Mouse (Mus musculus): ENCODE measurements at regions not wholly inside any gene's neighbourhood (a gene's known extent, or its start where the extent isn't known, plus 50 kb on each side); places are given as distances from the start of the nearest gene placed in this dataset.
"Not testable (repeated sequence)": the region's sequence is repeated elsewhere in the genome, so short reads cannot be mapped to it uniquely, and the experiment has no call there.

- no peak for DNase-seq (ENCODE audit: low read depth)
Measured at GRCm38 (mm10) chr1:35869381-35870143, 198.6 kb upstream of the Hs6st1 start.

- DNase-seq (ENCODE audit: low read depth), result no peak
Measured at GRCm38 (mm10) chr1:35870144-35870827, 197.9 kb upstream of the Hs6st1 start.

GRCm38 (mm10) chr1:35873038-35873437, 195.2 kb upstream of the Hs6st1 start:
- DNase-seq (ENCODE audit: low read depth), result no peak

- DNase-seq (ENCODE audit: low read depth), result no peak
Measured at GRCm38 (mm10) chr1:35875210-35875811, 192.9 kb upstream of the Hs6st1 start.

- DNase-seq (ENCODE audit: low read depth), result no peak
Measured at GRCm38 (mm10) chr1:35878426-35878825, 189.8 kb upstream of the Hs6st1 start.

GRCm38 (mm10) chr1:35879388-35880093, 188.7 kb upstream of the Hs6st1 start:
- DNase-seq (ENCODE audit: low read depth), result no peak

- DNase-seq (ENCODE audit: low read depth), result no peak
Measured at GRCm38 (mm10) chr1:35880562-35881265, 187.5 kb upstream of the Hs6st1 start.

GRCm38 (mm10) chr1:35881521-35881920, 186.7 kb upstream of the Hs6st1 start:
- no peak for DNase-seq (ENCODE audit: low read depth)

- no peak for DNase-seq (ENCODE audit: low read depth)
Measured at GRCm38 (mm10) chr1:35882101-35882500, 186.1 kb upstream of the Hs6st1 start.

- no peak for DNase-seq (ENCODE audit: low read depth)
Measured at GRCm38 (mm10) chr1:35889731-35890499, 178.3 kb upstream of the Hs6st1 start.

- DNase-seq (ENCODE audit: low read depth), result peak; percentile 61
Measured at GRCm38 (mm10) chr1:35890500-35890900, 177.7 kb upstream of the Hs6st1 start.

- DNase-seq (ENCODE audit: low read depth), result no peak
Measured at GRCm38 (mm10) chr1:35899536-35899935, 168.7 kb upstream of the Hs6st1 start.

GRCm38 (mm10) chr1:35904001-35904547, 164.1 kb upstream of the Hs6st1 start:
- no peak for DNase-seq (ENCODE audit: low read depth)

GRCm38 (mm10) chr1:35913551-35913950, 154.6 kb upstream of the Hs6st1 start:
- DNase-seq (ENCODE audit: low read depth), result no peak

- not testable (repeated sequence) for DNase-seq (ENCODE audit: low read depth)
Measured at GRCm38 (mm10) chr1:35914175-35914574, 154.0 kb upstream of the Hs6st1 start.

- no peak for DNase-seq (ENCODE audit: low read depth)
Measured at GRCm38 (mm10) chr1:35915526-35915925, 152.7 kb upstream of the Hs6st1 start.

GRCm38 (mm10) chr1:35919840-35920734, 148.1 kb upstream of the Hs6st1 start:
- no peak for DNase-seq (ENCODE audit: low read depth)

GRCm38 (mm10) chr1:35924796-35925195, 143.4 kb upstream of the Hs6st1 start:
- no peak for DNase-seq (ENCODE audit: low read depth)

GRCm38 (mm10) chr1:35925301-35925700, 142.9 kb upstream of the Hs6st1 start:
- no peak for DNase-seq (ENCODE audit: low read depth)

Data from naive thymus-derived CD4-positive, alpha-beta T cell, adult 2 months (primary cell).